Comparison of ENCODE assay signal across 8 mouse cellular contexts in the genomic region with DNA sequence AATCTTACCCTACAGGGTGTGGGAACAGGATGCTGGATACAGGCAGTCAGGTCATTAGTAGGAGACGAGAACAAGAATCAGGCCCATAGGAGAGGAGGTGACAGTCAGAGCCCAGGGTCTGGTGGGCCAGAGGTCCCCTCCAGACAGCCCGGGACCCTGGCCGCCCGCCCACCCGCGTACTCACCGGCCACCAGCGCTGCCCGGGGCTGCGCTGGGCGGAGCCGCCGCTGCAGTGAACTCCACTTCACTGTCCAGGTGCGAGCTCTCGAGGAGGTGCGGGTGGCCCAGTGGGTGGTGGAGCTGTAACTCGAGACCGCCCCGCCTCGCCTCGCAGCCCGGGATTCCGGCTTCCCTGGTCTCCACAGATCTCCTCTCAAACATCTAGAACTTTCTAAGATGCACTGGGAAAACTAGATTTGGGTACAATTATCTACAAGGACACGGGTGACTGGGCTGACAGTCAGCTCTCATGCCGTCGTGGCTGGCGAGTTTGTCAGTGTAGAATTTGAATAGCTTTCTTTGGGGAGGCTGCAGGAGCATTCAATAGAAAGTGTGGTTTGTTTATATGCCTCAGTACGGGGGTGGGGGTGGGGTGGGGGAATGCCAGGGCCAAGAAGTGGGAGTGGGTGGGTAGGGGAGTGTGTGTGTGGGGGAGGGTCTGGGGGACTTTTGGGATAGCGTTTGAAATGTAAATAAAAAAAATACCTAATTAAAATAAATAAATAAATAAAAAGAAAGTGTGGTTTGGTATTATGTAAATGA. TPM values are rescaled to one million over a fixed set of nuclear protein-coding genes. Genes with fewer than 3 reads are reported as not detected.
A peak's percentile ranks its signal among the peaks of the same experiment; 100 is the strongest.
DNase-seq lines count a peak whose midpoint lies in the region; ATAC-seq and TF ChIP-seq lines count a peak whose summit lies in the region.

A gene (minus strand): TSS at position 259 of the 762 bp plus-strand sequence.

- no peaks in the 10 kb centered on the region for H3K36me3 ChIP-seq in hindbrain, embryonic 12.5 days
- H3K36me3 ChIP-seq in stomach, embryonic 15.5 days = no peaks in the 10 kb centered on the region

- no peak for TF ChIP-seq POLR2A in lung, adult 2 months (IDR thresholded peaks at IDR 0.05; ENCODE audit: borderline replicate concordance, extremely low read depth, low read depth, low read length)

- no peak for TF ChIP-seq CTCF in layer of hippocampus, adult 2 months (conservative IDR thresholded peaks at IDR 0.05)
- TF ChIP-seq CTCF in lung, adult 2 months (IDR thresholded peaks at IDR 0.05; ENCODE audit: insufficient read depth, low read length) = no peak

- WGBS in hindbrain, embryonic 12.5 days = under 1% methylated on average over 29 of the region's 29 CpGs
- 3% methylated on average over 29 of the region's 29 CpGs for WGBS in lung, adult 2 months
- 3% methylated on average over 29 of the region's 29 CpGs for WGBS in stomach, embryonic 15.5 days

- peak; percentile 50 for ATAC-seq in hindbrain, embryonic 12.5 days (ENCODE audit: low FRiP score)
- ATAC-seq in stomach, embryonic 15.5 days (ENCODE audit: insufficient read depth, low FRiP score, low read depth) = no peak
- ATAC-seq in erythroblast, adult 5-6 weeks (replicated peaks; ENCODE audit: low FRiP score, poor library complexity, severe bottlenecking) = no peak

- H3K9ac ChIP-seq in hindbrain, embryonic 12.5 days = no peak within 1 kb of the TSS
- no peak within 1 kb of the TSS for H3K9ac ChIP-seq in stomach, embryonic 15.5 days

- H3K4me3 ChIP-seq in layer of hippocampus, adult 2 months = peak within 1 kb of the TSS; percentile 54
- peak within 1 kb of the TSS; percentile 24 for H3K4me3 ChIP-seq in hindbrain, embryonic 12.5 days
- no peak within 1 kb of the TSS for H3K4me3 ChIP-seq in lung, adult 2 months (replicated peaks; ENCODE audit: extremely low read depth, low read depth, low read length)
- peak within 1 kb of the TSS; percentile 21; the same call in 1 of the 2 replicates for H3K4me3 ChIP-seq in stomach, embryonic 15.5 days (replicated peaks)

- peak within 1 kb of the TSS; percentile 51 for H3K4me2 ChIP-seq in hindbrain, embryonic 12.5 days (replicated peaks)
- peak within 1 kb of the TSS; percentile 53 for H3K4me2 ChIP-seq in stomach, embryonic 15.5 days

- peaks cover 8% of the 10 kb centered on the region for H3K27me3 ChIP-seq in hindbrain, embryonic 12.5 days
- no peaks in the 10 kb centered on the region for H3K27me3 ChIP-seq in stomach, embryonic 15.5 days (replicated peaks)

- DNase-seq in layer of hippocampus, adult 2 months (ENCODE audit: low spot score in 2 of 2) = no peak
- no peak for DNase-seq in layer of hippocampus, postnatal 36 days
- DNase-seq in cerebellum, postnatal 25 days = peak; percentile 23 to 36
- DNase-seq in lung, adult 2 months = peak; percentile 13
- no peak for DNase-seq in thymus, postnatal 14 days

- no peak within 1 kb of the TSS for H3K27ac ChIP-seq in layer of hippocampus, adult 2 months
- no peak within 1 kb of the TSS for H3K27ac ChIP-seq in hindbrain, embryonic 12.5 days
- no peak within 1 kb of the TSS for H3K27ac ChIP-seq in stomach, embryonic 15.5 days

- peaks cover 11% of the 10 kb centered on the region for H3K4me1 ChIP-seq in hindbrain, embryonic 12.5 days
- H3K4me1 ChIP-seq in lung, adult 2 months (ENCODE audit: control insufficient read depth, insufficient read depth, low read length) = no peaks in the 10 kb centered on the region
- H3K4me1 ChIP-seq in stomach, embryonic 15.5 days = no peaks in the 10 kb centered on the region; the same call in 1 of the 2 replicates

- no peaks in the 10 kb centered on the region for H3K9me3 ChIP-seq in hindbrain, embryonic 12.5 days (replicated peaks)
- no peaks in the 10 kb centered on the region for H3K9me3 ChIP-seq in stomach, embryonic 15.5 days

RNA-seq across cellular contexts. Expression of the gene that starts here (rescaled TPM):
- total RNA-seq in layer of hippocampus, adult 2 months (2021) = not detected
- total RNA-seq in layer of hippocampus, postnatal 36 days (2021) = not detected
- not detected in 2 replicates for polyA plus RNA-seq in hindbrain, embryonic 12.5 days (2016; fragmentation: Nextera tagmentation; extraction: Ambion mirVana)
- not detected in 2 replicates for polyA plus RNA-seq in lung, adult 2 months (2012; rRNA removed)
- not detected in 2 replicates for polyA plus RNA-seq in stomach, embryonic 15.5 days (2015; fragmentation: Nextera tagmentation; extraction: Ambion mirVana)
- total RNA-seq in erythroblast, adult 5-6 weeks (2015; ENCODE audit: low replicate concordance) = not detected in 2 replicates
- total RNA-seq in erythroblast, adult 5-6 weeks (2017; ENCODE audit: low replicate concordance) = not detected in 2 replicates

Comparison
In these comparisons a context has a peak if more than half of its experiments do, and no peak if none do; other contexts are left out.
1. Peak in ATAC-seq, H3K4me3 ChIP-seq and H3K4me2 ChIP-seq in hindbrain, embryonic 12.5 days; RNA of the gene not detected or under 1 TPM.
2. Peak in DNase-seq in lung, adult 2 months; RNA of the gene not detected or under 1 TPM.
3. DNase-seq: peak in cerebellum, postnatal 25 days (2 of 2); none in layer of hippocampus, adult 2 months (0 of 2), layer of hippocampus, postnatal 36 days (0 of 2) and thymus, postnatal 14 days (single experiment).